Mouse (Mus musculus): Measurements from ENCODE around the gene Calr.

GRCm38 (mm10) chr8:84811303-84811702, 35.4 kb downstream of the Calr start:
- TF ChIP-seq POLR2A (IDR thresholded peaks at IDR 0.05; ENCODE audit: insufficient read depth, low read depth, low read length) (no peak), CTCF (IDR thresholded peaks at IDR 0.05; ENCODE audit: insufficient read depth, low read depth, low read length) (no peak)

All from olfactory bulb, adult 2 months (tissue).